ENCODE assay signal across 8 mouse cellular contexts in genomic region chr11:81611948-81612797, GRCm38 (mm10).
DNase-seq lines count a peak whose midpoint lies in the region; ATAC-seq and TF ChIP-seq lines count a peak whose summit lies in the region.
"Had no signal": no experiment of that assay in that cellular context is flagged by ENCODE, and none has a peak within 500 bp of the region (broad histone marks: within the 10 kb centered on the region; RNA-seq: fewer than 3 reads in every experiment).

No protein-coding gene starts in this region.

- H3K27ac ChIP-seq in embryonic facial prominence, embryonic 10.5 days (replicated peaks), result peak overlapping the region; percentile 63
- no peak overlapping the region for H3K27ac ChIP-seq in limb, embryonic 14.5 days (replicated peaks; ENCODE audit: low read depth, low read length)

- H3K4me3 ChIP-seq in megakaryocyte, embryonic 14.5 days (replicated peaks), result peak overlapping the region; percentile 69
- peak overlapping the region; percentile 52 for H3K4me3 ChIP-seq in embryonic facial prominence, embryonic 10.5 days
- H3K4me3 ChIP-seq in limb, embryonic 14.5 days (replicated peaks; ENCODE audit: low read length), result peak overlapping the region; percentile 19; the same call in 1 of the 2 replicates
- H3K4me3 ChIP-seq: erythroblast, embryonic 14.5 days had no signal

- ATAC-seq in megakaryocyte, adult 5-6 weeks (ENCODE audit: poor library complexity, severe bottlenecking), result no peak
- ATAC-seq in limb, embryonic 14.5 days (ENCODE audit: low FRiP score, low read depth), result no peak

- no peak overlapping the region; the same call in 1 of the 2 replicates for H3K9ac ChIP-seq in limb, embryonic 14.5 days (ENCODE audit: low read depth, low read length, severe bottlenecking)

- H3K9me3 ChIP-seq in megakaryocyte, embryonic 14.5 days, result no peaks in the 10 kb centered on the region
- H3K9me3 ChIP-seq in embryonic facial prominence, embryonic 10.5 days, result no peaks in the 10 kb centered on the region
- no peaks in the 10 kb centered on the region for H3K9me3 ChIP-seq in limb, embryonic 14.5 days (ENCODE audit: control insufficient read depth, low read length)

- H3K36me3 ChIP-seq in megakaryocyte, embryonic 14.5 days (replicated peaks; ENCODE audit: low read length), result no peaks in the 10 kb centered on the region
- H3K36me3 ChIP-seq in embryonic facial prominence, embryonic 10.5 days (replicated peaks), result no peaks in the 10 kb centered on the region
- H3K36me3 ChIP-seq in limb, embryonic 14.5 days (ENCODE audit: control insufficient read depth, insufficient read depth, low read length), result no peaks in the 10 kb centered on the region

- peaks cover 31% of the 10 kb centered on the region for H3K27me3 ChIP-seq in megakaryocyte, embryonic 14.5 days (replicated peaks)
- H3K27me3 ChIP-seq in embryonic facial prominence, embryonic 10.5 days (replicated peaks; ENCODE audit: low read depth, poor library complexity, severe bottlenecking), result peaks cover 38% of the 10 kb centered on the region
- peaks cover 14% of the 10 kb centered on the region for H3K27me3 ChIP-seq in limb, embryonic 14.5 days (ENCODE audit: control insufficient read depth, insufficient read depth, low read length)

- peak overlapping the region; percentile 46 for H3K4me2 ChIP-seq in limb, embryonic 14.5 days (replicated peaks; ENCODE audit: low read depth, low read length, severe bottlenecking)

- peaks cover 15% of the 10 kb centered on the region for H3K4me1 ChIP-seq in megakaryocyte, embryonic 14.5 days
- H3K4me1 ChIP-seq in embryonic facial prominence, embryonic 10.5 days, result peaks cover 21% of the 10 kb centered on the region
- H3K4me1 ChIP-seq in limb, embryonic 14.5 days (ENCODE audit: control insufficient read depth, insufficient read depth, low read length), result 0 out of 2 replicates have a peak, but pooled peaks cover 8% of the 10 kb centered on the region

- no peak for TF ChIP-seq POLR2A in limb, embryonic 14.5 days (IDR thresholded peaks at IDR 0.05; ENCODE audit: borderline replicate concordance, extremely low read depth, insufficient read depth, insufficient read length)

- 10% methylated on average over 20 of the region's 20 CpGs for WGBS in embryonic facial prominence, embryonic 10.5 days
- 13% methylated on average over 20 of the region's 20 CpGs for WGBS in limb, embryonic 14.5 days

- peak; percentile 40 for DNase-seq in embryonic facial prominence, embryonic 10.5 days (ENCODE audit: low spot score)
- DNase-seq in induced T-regulatory cell, adult 2 months (ENCODE audit: low read depth), result peak; percentile 10
- DNase-seq in limb, embryonic 14.5 days (ENCODE audit: low spot score), result no peak
- DNase-seq in right cerebral cortex, postnatal 14 days, result peak; percentile 55
- no peak for DNase-seq in spleen, adult 18-20 months

Comparison
In these comparisons a context has a peak if more than half of its experiments do, and no peak if none do; other contexts are left out.
1. H3K4me3 ChIP-seq: peak in every context shown above with its lines; median percentile 69 in megakaryocyte, embryonic 14.5 days; 52 in embryonic facial prominence, embryonic 10.5 days; 19 in limb, embryonic 14.5 days.
2. DNase-seq: peak in embryonic facial prominence, embryonic 10.5 days (single experiment), induced T-regulatory cell, adult 2 months (single experiment) and right cerebral cortex, postnatal 14 days (single experiment); none in limb, embryonic 14.5 days (single experiment) and spleen, adult 18-20 months (0 of 2).